Mouse (Mus musculus) layer of hippocampus, adult 18-20 months (tissue): Measurements from ENCODE around the gene Ccdc186. TPM values are rescaled to one million over a fixed set of nuclear protein-coding genes. Genes with fewer than 3 reads are reported as not detected.

Experiments used
- DNase-seq, 2 experiments: peaks; one replicate each; pipeline ENCODE4 v3.0.0; 2022; ENCODE audit warnings: low spot score in 2 of 2
- long read RNA-seq: library from polyadenylated mRNA; stranded (forward); transcript quantifications from one replicate; pipeline ENCODE4 v2.0.0, GENCODE M21; 2021
- total RNA-seq, 2 experiments: library from RNA; stranded (reverse); gene quantifications; 2 replicates each; pipeline ENCODE4 v1.2.3; 2021

Gene Ccdc186
- total RNA-seq: 10 to 100 TPM; 51.0 to 51.4 TPM
- long read RNA-seq, full-length matches to known transcripts: 13 of 21 reads
- long read RNA-seq, partial matches to known transcripts: 7 of 21 reads
- long read RNA-seq, other reads (novel, unspliced or antisense): 1 of 21 reads

DNA sequence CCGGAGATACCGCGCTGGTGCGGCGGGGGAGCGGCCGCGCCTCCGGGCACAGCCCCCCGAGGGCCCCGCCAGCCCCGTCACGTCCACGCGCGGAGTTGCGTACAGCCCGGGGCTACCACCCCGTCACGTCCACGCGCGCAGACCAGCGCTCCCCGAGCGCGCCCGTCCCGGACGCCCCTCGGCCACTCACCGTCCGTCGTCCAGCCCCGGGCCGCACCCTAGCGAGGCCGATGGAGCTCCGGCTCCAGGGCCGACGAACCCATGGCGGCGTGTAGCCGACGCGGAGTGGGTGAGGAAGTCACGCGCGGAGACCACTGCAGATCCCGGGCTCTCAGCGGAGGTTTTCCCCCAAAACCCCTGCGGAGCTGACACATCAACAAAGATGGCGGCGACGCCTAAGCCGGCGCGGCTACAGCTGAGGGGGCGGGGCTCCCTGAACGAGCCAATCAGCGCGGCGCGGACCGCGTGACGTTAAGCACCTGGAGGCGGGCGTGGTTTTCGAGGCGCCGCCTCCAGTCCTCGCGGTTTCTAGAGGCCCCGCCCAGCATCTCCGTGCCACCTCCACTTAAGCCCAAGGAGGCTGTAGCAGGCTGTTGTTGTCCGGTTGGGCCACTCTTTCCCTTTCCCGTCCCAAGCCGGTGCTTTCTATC lies at the start of gene Ccdc186:
Gene Ccdc186 (minus strand): TSS at position 393 of the 650 bp plus-strand sequence.
- DNase-seq: peak; percentile 94 to 99

DNA sequence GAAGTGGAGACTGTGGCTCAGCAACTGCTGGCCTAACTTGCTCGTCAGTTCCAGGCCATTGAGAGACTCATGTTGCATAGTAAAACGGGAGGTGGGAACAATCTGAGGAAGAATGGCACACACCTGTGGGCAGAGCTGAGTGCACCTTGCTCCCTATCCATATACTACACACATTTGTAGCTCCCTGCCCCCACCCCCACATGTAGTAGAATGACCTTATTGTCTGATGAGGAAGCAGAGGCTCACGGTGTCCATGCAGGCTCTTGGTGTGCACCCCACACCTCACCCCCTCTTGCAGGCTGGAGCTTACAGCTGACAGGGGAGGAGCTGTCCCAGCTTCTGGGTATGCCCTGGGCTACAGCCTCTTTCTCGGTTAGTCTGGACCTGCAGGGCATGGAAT lies 45.7 kb upstream of the Ccdc186 start:
- no peak for DNase-seq

- DNase-seq: no peak
These were observed 34.5 kb upstream of the Ccdc186 start for GRCm38 (mm10) chr19:56856455-56856854.

- DNase-seq: no peak
These were observed 30.6 kb upstream of the Ccdc186 start for GRCm38 (mm10) chr19:56852590-56852989.

DNA sequence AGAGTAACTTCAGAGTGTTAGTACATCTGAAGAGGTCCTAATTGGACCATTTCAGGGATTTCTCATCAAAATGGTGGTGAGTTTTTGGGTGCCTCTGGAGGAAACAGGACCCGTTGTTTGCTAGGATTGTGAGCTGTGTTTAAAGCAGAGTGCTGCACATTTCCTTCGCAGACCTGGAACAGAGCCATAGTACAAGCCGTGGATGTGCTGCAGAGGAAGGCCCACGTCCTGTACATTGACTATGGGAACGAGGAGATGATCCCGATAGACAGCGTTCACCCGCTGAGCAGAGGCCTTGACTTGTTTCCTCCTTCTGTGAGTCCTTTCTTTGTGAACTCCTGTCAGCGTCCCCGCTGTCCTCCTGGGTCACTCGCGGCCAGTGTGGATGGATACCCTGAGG lies 21.0 kb upstream of the Ccdc186 start:
- no peak for DNase-seq

DNA sequence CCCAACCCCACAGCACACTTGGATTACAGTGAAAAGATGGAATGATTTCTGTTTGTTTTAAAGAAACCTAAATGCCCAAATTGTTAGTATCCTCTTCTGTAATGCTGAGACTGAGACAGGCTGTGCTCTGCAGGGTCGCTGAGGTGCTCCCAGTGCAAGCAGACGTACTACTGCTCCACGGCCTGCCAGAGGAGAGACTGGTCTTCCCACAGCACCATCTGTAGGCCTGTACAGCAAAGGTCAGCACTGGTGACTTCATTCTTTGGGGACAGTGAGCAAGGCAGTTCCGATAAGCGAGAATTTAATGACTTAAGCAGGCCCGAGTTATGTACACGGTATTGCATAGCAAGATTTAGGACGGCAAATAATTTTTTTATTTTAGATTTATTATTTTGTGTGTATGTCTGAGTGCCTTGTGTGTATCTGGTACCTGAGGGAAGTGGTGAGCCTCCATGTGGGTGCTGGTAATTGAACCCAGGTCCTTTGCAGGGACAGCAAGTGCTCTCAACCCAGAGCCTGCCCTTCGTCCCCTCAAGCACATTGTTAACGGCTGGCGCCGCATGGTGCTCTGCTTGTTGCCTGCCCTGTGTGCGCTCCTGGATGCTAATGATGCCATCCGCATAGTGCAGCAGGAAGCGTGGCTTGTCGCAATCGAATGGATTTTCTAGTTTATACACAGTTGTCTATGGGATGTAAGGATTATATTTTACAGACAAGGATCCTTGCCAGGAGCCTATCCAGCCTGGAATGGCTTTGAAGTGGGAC lies 17.1 kb upstream of the Ccdc186 start:
- DNase-seq: no peak

DNA sequence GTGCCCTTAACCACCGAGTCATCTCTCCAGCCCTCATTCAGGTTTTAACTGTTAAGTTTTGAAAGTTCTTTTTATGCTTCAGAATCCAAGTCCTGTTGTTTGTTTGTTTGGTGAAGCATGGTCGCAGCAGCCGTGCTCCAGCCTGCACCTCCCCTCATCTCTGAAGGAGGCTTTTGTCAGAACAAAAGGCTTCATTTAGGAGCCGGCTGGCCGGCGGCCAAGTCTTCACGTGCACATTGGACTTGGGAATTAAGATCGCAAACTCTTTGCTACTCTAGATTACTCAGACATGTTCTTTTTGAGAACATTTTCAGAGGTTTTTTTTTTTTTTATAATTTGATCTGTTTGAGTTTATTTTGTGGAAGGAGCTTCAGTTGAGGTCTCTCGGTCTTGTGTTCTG lies 13.3 kb upstream of the Ccdc186 start:
- no peak for DNase-seq

DNA sequence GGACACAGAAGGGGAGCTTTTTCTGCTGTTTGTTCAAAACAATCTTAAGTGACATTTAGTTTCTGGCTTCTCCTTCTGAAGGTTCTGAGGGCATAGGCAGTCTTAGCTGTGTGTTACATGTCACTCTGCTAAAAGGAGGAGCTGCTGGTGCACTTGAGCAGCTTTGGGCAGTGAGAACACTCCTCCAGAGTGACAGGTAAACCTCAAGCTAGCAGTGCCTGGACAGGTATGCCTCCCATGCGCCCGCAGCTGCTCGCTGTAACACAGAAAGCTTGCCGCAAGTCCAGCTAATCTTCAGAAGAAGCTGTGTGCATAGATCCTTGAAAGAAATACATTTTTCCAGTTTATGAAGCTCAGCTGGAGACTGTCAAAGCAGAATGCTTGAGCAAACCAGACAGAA lies 8.2 kb upstream of the Ccdc186 start:
- DNase-seq: no peak

GRCm38 (mm10) chr19:56829267-56829666 lies 7.3 kb upstream of the Ccdc186 start:
- no peak for DNase-seq

- no peak for DNase-seq
These were observed 6.3 kb upstream of the Ccdc186 start for GRCm38 (mm10) chr19:56828305-56828704.

DNA sequence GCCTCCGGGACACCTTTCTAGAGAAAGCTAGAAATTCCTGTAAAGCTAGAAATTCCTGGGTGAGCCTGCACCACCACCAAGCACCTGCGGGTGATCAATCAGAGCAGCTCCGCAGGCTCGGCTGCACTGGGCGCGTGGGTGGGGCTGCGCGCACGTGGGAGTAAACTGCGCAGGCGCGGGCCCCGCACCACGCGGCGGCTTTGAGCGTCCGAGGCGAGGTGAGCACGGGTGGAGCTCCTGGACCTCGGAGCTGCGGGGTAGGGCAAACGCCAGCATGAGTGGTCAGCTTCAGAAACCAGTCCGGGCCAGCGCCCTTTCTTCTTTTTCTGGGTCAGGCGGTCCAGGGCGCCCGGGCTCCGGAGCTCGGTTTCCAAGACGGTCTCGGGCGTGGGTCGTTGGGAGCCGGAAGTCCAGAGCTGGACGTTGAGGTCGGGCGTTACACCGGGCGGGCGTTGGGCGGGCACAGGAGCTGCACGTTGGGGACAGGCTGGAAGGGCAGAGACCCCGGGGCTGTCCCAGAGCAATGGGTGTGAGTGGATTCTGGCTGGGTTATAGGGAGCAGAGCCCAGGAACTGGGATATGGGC lies 4.1 kb upstream of the Ccdc186 start, which contains the start of gene Tdrd1:
Gene Tdrd1 (plus strand): TSS at position 163 of the 585 bp plus-strand sequence.
- no peak for DNase-seq

- DNase-seq: no peak
These were observed 452 bp upstream of the Ccdc186 start for GRCm38 (mm10) chr19:56822448-56822836.

DNA sequence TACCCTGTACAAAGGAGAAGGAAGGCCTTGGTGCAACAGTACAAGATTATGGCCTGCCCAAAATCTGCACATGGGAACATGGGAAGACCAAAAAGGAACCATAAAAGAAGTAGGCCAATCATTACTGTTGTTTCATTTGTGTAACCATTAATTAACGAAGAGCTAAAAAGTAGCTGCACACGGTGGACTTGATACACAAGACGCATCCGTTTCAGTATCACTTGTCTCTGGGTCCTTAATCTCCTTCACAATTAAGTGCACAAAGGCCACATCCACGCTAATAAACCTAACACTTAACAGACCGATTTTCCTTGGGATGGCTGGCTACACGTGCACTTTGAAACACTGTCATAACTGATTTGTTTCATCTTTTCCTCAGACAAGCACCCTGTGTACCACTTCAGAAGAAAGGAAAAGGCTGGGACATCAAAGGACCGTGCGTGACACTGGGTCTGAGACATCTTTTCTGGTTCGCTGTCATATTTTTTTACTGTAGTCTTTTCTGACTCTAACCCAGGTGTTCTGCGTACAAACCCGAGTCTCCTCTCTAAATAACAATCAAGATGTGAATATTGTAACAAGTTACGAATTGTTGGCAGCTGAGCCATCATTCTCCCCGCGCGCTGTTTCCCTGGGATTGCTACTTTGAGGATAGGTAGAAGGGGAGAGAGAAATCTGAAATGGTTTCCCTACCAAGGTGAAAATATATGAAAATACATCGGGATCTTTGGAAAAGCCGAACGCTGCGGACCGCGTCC lies 771 bp downstream of the Ccdc186 start:
- DNase-seq: no peak

DNA sequence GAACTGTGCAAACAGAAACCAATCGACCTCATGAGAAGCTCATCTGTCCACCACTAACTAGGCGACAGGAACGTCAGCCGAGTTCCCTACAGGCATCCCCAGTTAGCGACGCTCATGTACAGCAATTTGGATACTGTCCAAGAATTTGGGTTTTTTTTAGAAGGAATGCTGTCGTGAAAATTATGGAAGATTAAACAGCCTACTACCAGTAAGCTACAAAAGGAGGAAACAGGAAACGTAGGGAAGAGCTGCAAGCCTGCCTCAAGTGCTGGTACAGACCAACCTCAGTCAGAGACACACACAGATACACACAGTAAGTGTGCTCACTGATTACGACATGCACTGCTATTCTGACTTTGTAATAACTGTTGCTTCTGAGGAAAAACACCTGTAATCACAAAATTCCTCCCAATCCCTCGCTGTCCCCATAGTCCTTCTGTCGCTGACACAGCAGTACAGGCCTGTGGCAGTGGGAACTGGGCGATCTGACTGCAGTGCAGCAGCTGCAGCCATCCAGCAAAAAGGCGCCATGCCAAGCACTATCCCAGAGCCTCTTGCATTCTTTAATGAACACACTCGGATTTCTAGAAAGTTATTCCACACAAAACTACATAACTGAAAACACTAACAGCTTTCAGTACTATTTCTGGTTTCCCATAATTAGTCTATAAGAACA lies 4.0 kb downstream of the Ccdc186 start:
- DNase-seq: peak in 1 of 2 experiments; percentile 25

- DNase-seq: no peak
These were observed 8.6 kb downstream of the Ccdc186 start for GRCm38 (mm10) chr19:56813360-56813759.

DNA sequence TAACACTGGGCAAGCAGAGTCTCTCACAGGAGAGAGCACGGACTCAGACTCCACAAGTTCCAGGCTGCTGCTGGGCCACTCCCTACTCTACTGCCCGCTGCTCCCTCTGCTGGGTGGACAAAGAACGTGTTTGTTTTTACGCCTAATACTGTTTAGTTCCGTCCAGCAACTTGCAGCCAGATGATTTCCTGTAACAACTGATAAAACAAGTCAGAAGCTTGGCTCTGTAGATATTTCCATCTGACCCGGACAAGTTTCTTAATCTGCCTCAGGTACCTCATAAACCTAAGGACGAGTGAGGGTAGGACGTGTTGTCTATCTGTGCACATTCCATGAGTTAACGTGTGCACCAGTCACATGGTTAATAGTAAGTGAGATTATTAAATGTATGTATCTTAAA lies 10.4 kb downstream of the Ccdc186 start:
- DNase-seq: peak in 1 of 2 experiments; percentile 34

- no peak for DNase-seq
These were observed 11.3 kb downstream of the Ccdc186 start for GRCm38 (mm10) chr19:56810641-56811146.

DNA sequence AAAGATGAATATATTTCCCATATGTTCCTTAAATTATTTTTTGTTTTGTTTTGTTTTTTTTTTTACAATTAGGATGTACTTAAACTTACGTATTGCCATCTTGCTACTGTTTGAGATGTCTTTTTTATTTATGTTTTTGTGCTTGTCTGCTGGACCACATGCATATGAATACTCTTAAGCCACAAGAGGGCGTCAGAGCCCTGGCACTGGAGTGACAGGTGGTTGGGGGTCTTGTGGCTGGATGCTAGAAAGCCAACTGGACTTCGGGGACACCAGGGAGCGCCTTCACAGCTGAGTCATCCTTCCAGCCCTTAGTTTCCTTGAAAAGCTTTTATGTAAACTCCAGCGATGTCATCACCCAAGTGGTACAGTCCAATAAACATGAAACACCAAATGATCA lies 13.2 kb downstream of the Ccdc186 start:
- DNase-seq: no peak

GRCm38 (mm10) chr19:56807122-56807521 lies 14.9 kb downstream of the Ccdc186 start:
- no peak for DNase-seq

DNA sequence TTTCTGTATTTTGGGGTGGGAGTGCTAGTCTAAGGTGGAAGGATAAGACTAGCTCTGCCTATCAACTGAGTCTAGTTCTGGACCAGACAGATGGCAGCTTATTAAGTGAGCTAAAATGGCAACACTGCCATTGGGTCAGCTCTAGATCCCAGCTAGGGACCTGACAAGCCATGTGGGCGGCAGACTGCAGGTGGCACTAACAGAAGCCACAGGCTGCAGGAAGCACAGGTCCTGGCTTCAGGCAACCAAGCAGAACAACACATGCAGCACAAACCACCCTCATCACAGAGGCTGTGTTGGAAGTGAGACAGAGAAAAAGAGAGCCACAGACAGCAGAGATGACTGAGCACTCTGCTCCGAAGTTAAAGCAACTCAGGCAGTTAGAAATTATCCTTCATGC lies 16.6 kb downstream of the Ccdc186 start:
- DNase-seq: no peak

DNA sequence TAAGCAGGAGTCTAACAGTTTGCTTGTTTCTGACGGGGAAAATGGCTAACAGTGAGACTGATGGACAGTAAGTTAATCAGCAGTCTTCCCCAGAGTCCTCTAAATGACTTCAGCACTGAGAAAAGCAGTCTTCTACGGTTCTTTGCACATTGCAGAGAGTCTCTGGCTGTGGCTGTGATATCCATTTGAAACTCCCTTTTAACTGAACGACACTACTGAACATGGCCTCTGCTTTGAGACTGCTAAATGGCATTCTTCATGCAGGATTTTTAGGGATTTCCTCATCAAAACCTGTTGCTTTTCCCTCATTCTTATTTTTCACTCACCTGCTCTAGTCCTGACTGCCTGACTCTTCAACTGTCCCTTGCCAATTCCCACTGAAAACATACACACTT lies 19.6 kb downstream of the Ccdc186 start:
- no peak for DNase-seq
